Mouse (Mus musculus) hindbrain, embryonic 11.5 days (tissue): ENCODE data around the gene Tbc1d10a. TPM values are rescaled to one million over a fixed set of nuclear protein-coding genes. Genes with fewer than 3 reads are reported as not detected.
A peak's percentile ranks its signal among the peaks of the same experiment; 100 is the strongest.

Source experiments
- ATAC-seq: fragments of 200-750 bp; cut with Nextera tagmentation; 2 replicates; pipeline ENCODE4 v1.8.0; 2017; ENCODE audit warnings: mild to moderate bottlenecking, moderate TSS enrichment, moderate library complexity; ENCODE audit not compliant: low FRiP score
- DNase-seq: peaks from one replicate; pipeline ENCODE4 v3.0.0-alpha.2; 2015; ENCODE audit warnings: low spot score
- H3K27ac ChIP-seq: fragments of 300-500 bp; sonication (generic); 2 replicates; pipeline ENCODE4 v1.5.1; 2014; ENCODE audit warnings: mild to moderate bottlenecking, low read depth, low read length
- H3K27me3 ChIP-seq: fragments of 300-500 bp; sonication (generic); 2 replicates; pipeline ENCODE4 v1.6.1; 2014; ENCODE audit warnings: mild to moderate bottlenecking, low read length, moderate library complexity, mixed read lengths; ENCODE audit not compliant: control insufficient read depth, insufficient read depth
- H3K36me3 ChIP-seq: fragments of 300-500 bp; sonication (generic); 2 replicates; pipeline ENCODE4 v1.6.1; 2014; ENCODE audit warnings: mild to moderate bottlenecking, low read length, moderate library complexity, mixed read lengths; ENCODE audit not compliant: control insufficient read depth, insufficient read depth
- H3K4me1 ChIP-seq: fragments of 300-500 bp; sonication (generic); replicated peaks from 2 replicates; pipeline ENCODE4 v1.6.1; 2014; ENCODE audit warnings: low read length, mixed read lengths; ENCODE audit not compliant: control insufficient read depth, insufficient read depth
- H3K4me2 ChIP-seq: fragments of 300-500 bp; sonication (generic); replicated peaks from 2 replicates; pipeline ENCODE4 v1.6.1; 2014; ENCODE audit warnings: mild to moderate bottlenecking, low read depth, low read length
- H3K4me3 ChIP-seq: fragments of 300-500 bp; sonication (generic); 2 replicates; pipeline ENCODE4 v1.5.1; 2014; ENCODE audit warnings: low read depth, low read length
- H3K9ac ChIP-seq: fragments of 300-500 bp; sonication (generic); 2 replicates; pipeline ENCODE4 v1.6.1; 2014; ENCODE audit warnings: low read depth, low read length
- H3K9me3 ChIP-seq: fragments of 300-500 bp; sonication (generic); 2 replicates; pipeline ENCODE4 v1.6.1; 2016; ENCODE audit warnings: low read length; ENCODE audit not compliant: control insufficient read depth
- WGBS: fragments of 180-500 bp; shearing (Covaris S2); extraction: QIAGEN DNeasy Blood & Tissue Kit; methylation state at CpG from one replicate; pipeline ENCODE4 v1.1.7; 2014; 5-methylcytosine and 5-hydroxymethylcytosine counted together
- polyA plus RNA-seq: library from polyadenylated mRNA; unstranded; fragments of >200 nt; fragmentation: Nextera tagmentation; extraction: Ambion mirVana; gene quantifications from 2 replicates; pipeline ENCODE4 v1.2.1, GENCODE M21; 2014

The Tbc1d10a gene
- polyA plus RNA-seq, 1 experiment from 2014 or later, result 13.8 TPM

- Histone ChIP-seq H3K4me1 (0 out of 2 replicates have a peak, but pooled peaks cover 2% of the 10 kb centered on the region), H3K9me3 (no peaks in the 10 kb centered on the region), H3K27me3 (no peaks in the 10 kb centered on the region), H3K4me2 (peak overlapping the region; percentile 25; the same call in 1 of the 2 replicates), H3K4me3 (no peak overlapping the region), H3K9ac (no peak overlapping the region), H3K36me3 (no peaks in the 10 kb centered on the region), H3K27ac (no peak overlapping the region)
- WGBS, result under 1% methylated on average over 7 of the region's 7 CpGs
- peak; percentile 92 for DNase-seq
- peak; percentile 74 for ATAC-seq
Observed at GRCm38 (mm10) chr11:4258657-4259082, 72.1 kb downstream of the Tbc1d10a start.

- Histone ChIP-seq H3K4me1 (0 out of 2 replicates have a peak, but pooled peaks cover 4% of the 10 kb centered on the region), H3K9ac (no peak overlapping the region), H3K4me3 (no peak overlapping the region), H3K4me2 (no peak overlapping the region), H3K27me3 (peaks cover 10% of the 10 kb centered on the region), H3K27ac (no peak overlapping the region), H3K36me3 (no peaks in the 10 kb centered on the region), H3K9me3 (no peaks in the 10 kb centered on the region)
- no peak for DNase-seq
- 64% methylated on average over 14 of the region's 14 CpGs for WGBS
- ATAC-seq, result no peak
Observed at GRCm38 (mm10) chr11:4260463-4261187, 74.0 kb downstream of the Tbc1d10a start.

GRCm38 (mm10) chr11:4261188-4261494 is 74.6 kb downstream of the Tbc1d10a start:
- 0 out of 2 replicates have a peak, but pooled peaks cover 4% of the 10 kb centered on the region for H3K4me1 ChIP-seq
- H3K9me3 ChIP-seq, result no peaks in the 10 kb centered on the region
- H3K27me3 ChIP-seq, result peaks cover 15% of the 10 kb centered on the region
- H3K27ac ChIP-seq, result no peak overlapping the region
- no peak overlapping the region for H3K4me3 ChIP-seq
- H3K4me2 ChIP-seq, result no peak overlapping the region
- no peaks in the 10 kb centered on the region for H3K36me3 ChIP-seq
- WGBS, result 43% methylated on average over 7 of the region's 7 CpGs
- ATAC-seq (no peak), DNase-seq (peak; percentile 71)
- no peak overlapping the region for H3K9ac ChIP-seq

GRCm38 (mm10) chr11:4261969-4262368 is 75.4 kb downstream of the Tbc1d10a start:
- H3K9me3 ChIP-seq, result no peaks in the 10 kb centered on the region
- H3K4me2 ChIP-seq, result no peak overlapping the region
- H3K36me3 ChIP-seq, result no peaks in the 10 kb centered on the region
- peak; percentile 39 for DNase-seq
- no peak overlapping the region for H3K4me3 ChIP-seq
- no peak for ATAC-seq
- H3K9ac ChIP-seq, result no peak overlapping the region
- 52% methylated on average over 5 of the region's 5 CpGs for WGBS
- no peak overlapping the region for H3K27ac ChIP-seq
- 0 out of 2 replicates have a peak, but pooled peaks cover 4% of the 10 kb centered on the region for H3K4me1 ChIP-seq
- peaks cover 23% of the 10 kb centered on the region for H3K27me3 ChIP-seq

- Histone ChIP-seq H3K27ac (no peak overlapping the region), H3K36me3 (no peaks in the 10 kb centered on the region), H3K4me3 (no peak overlapping the region), H3K4me2 (no peak overlapping the region), H3K9me3 (no peaks in the 10 kb centered on the region), H3K27me3 (peaks cover 31% of the 10 kb centered on the region), H3K9ac (no peak overlapping the region), H3K4me1 (0 out of 2 replicates have a peak, but pooled peaks cover 4% of the 10 kb centered on the region)
- WGBS, result 28% methylated on average over 4 of the region's 7 CpGs
- DNase-seq (no peak), ATAC-seq (no peak)
Observed at GRCm38 (mm10) chr11:4262847-4263246, 76.3 kb downstream of the Tbc1d10a start.

- WGBS, result 29% methylated on average over 1 of the region's 1 CpGs
- 0 out of 2 replicates have a peak, but pooled peaks cover 4% of the 10 kb centered on the region for H3K4me1 ChIP-seq
- no peak for DNase-seq
- H3K9me3 ChIP-seq, result no peaks in the 10 kb centered on the region
- no peak overlapping the region for H3K9ac ChIP-seq
- peaks cover 36% of the 10 kb centered on the region for H3K27me3 ChIP-seq
- H3K4me2 ChIP-seq, result no peak overlapping the region
- no peak overlapping the region for H3K27ac ChIP-seq
- ATAC-seq, result no peak
- H3K36me3 ChIP-seq, result no peaks in the 10 kb centered on the region
- H3K4me3 ChIP-seq, result no peak overlapping the region
Observed at GRCm38 (mm10) chr11:4263296-4263695, 76.7 kb downstream of the Tbc1d10a start.

- Histone ChIP-seq H3K9ac (no peak overlapping the region), H3K4me1 (0 out of 2 replicates have a peak, but pooled peaks cover 4% of the 10 kb centered on the region), H3K4me3 (no peak overlapping the region), H3K4me2 (no peak overlapping the region), H3K27ac (no peak overlapping the region), H3K9me3 (no peaks in the 10 kb centered on the region), H3K27me3 (peaks cover 36% of the 10 kb centered on the region), H3K36me3 (no peaks in the 10 kb centered on the region)
- ATAC-seq (no peak), DNase-seq (no peak)
- 67% methylated on average over 7 of the region's 7 CpGs for WGBS
Observed at GRCm38 (mm10) chr11:4264066-4264465, 77.5 kb downstream of the Tbc1d10a start.
